Mouse (Mus musculus) E14TG2a.4 (cell line): Measurements from ENCODE around the gene Nrg3.

Source experiments
- CTCF ChIP-seq: conservative IDR thresholded peaks from 2 replicates; pipeline ENCODE4 v1.5.1; 2014; ENCODE audit warnings: low read length
- NANOG ChIP-seq: IDR thresholded peaks from 2 replicates; pipeline ENCODE4 v1.6.1; 2014; ENCODE audit warnings: borderline replicate concordance, low read length, mixed read lengths
- POU5F1 ChIP-seq: IDR thresholded peaks from 2 replicates; pipeline ENCODE4 v1.6.1; 2014; ENCODE audit warnings: low read length, borderline replicate concordance

GRCm38 (mm10) chr14:38568184-38568583 lies 904.7 kb downstream of the Nrg3 start:
- TF ChIP-seq CTCF (no peak), POU5F1 (no peak), NANOG (no peak)
